Mouse (Mus musculus) CH12.LX (cell line): ENCODE data around the gene Pafah1b2. TPM values are rescaled to one million over a fixed set of nuclear protein-coding genes. Genes with fewer than 3 reads are reported as not detected.

Source experiments
- DNase-seq: peaks from one replicate; pipeline ENCODE4 v3.0.0-alpha.2; 2013; ENCODE audit errors: extremely low read depth
- H3K27ac ChIP-seq: 2 replicates; pipeline ENCODE4 v1.5.1; 2012; ENCODE audit warnings: low read depth, mild to moderate bottlenecking, control low read depth, moderate library complexity; ENCODE audit not compliant: insufficient read depth
- H3K27me3 ChIP-seq: replicated peaks from 2 replicates; pipeline ENCODE3; 2012; ENCODE audit warnings: inconsistent platforms
- H3K36me3 ChIP-seq, 2 experiments: replicated peaks in 1 of 2; 2 replicates each; pipeline versions ENCODE3 to v1.6.1; 2012; ENCODE audit warnings: inconsistent platforms in 1 of 2, low read length in 1 of 2, mild to moderate bottlenecking in 1 of 2, mixed read lengths in 1 of 2, moderate library complexity in 1 of 2; ENCODE audit not compliant: control insufficient read depth in 1 of 2, insufficient read depth in 1 of 2
- H3K4me1 ChIP-seq, 2 experiments: 2 replicates each; pipeline ENCODE4 v1.6.1; 2012; ENCODE audit warnings: inconsistent platforms in 1 of 2, moderate library complexity in 1 of 2; ENCODE audit not compliant: insufficient read depth in 2 of 2, control insufficient read depth in 1 of 2
- H3K4me2 ChIP-seq: 2 replicates; pipeline ENCODE4 v1.6.1; 2012; ENCODE audit warnings: low read depth, mild to moderate bottlenecking, control low read depth; ENCODE audit not compliant: poor library complexity, insufficient read depth, severe bottlenecking
- H3K4me3 ChIP-seq, 3 experiments: fragments of 150-350 bp in 1 of 3; sonication (generic) in 1 of 3; replicated peaks in 1 of 3; 2 replicates each; pipeline versions ENCODE3 to v1.5.1; 2011 to 2012; ENCODE audit warnings: low read depth in 2 of 3, low read length in 2 of 3, mild to moderate bottlenecking in 2 of 3, moderate library complexity in 2 of 3, control low read depth in 1 of 3, improper control_type of control experiment in 1 of 3, inconsistent platforms in 1 of 3, mixed read lengths in 1 of 3; ENCODE audit not compliant: poor library complexity in 1 of 3
- H3K79me2 ChIP-seq: replicated peaks from 2 replicates; pipeline ENCODE4 v1.6.1; 2012; ENCODE audit warnings: mild to moderate bottlenecking, moderate library complexity; ENCODE audit not compliant: control insufficient read depth, poor library complexity, insufficient read depth, severe bottlenecking; ENCODE audit errors: extremely low read depth
- H3K9ac ChIP-seq: 2 replicates; pipeline ENCODE4 v1.6.1; 2012; ENCODE audit warnings: low read depth, mild to moderate bottlenecking, control low read depth, moderate library complexity; ENCODE audit not compliant: insufficient read depth
- H3K9me3 ChIP-seq: replicated peaks from 2 replicates; pipeline ENCODE3; 2012; ENCODE audit warnings: low read length, inconsistent platforms, mixed read lengths
- BHLHE40 ChIP-seq: IDR thresholded peaks from 2 replicates; pipeline ENCODE4 v1.6.1; 2011; ENCODE audit warnings: mild to moderate bottlenecking, low read depth, low read length, improper control_type of control experiment
- CHD1 ChIP-seq: IDR thresholded peaks from 2 replicates; pipeline ENCODE4 v1.6.1; 2012; ENCODE audit warnings: low read depth, low read length, improper control_type of control experiment, inconsistent platforms
- CHD2 ChIP-seq: IDR thresholded peaks from 2 replicates; pipeline ENCODE4 v1.6.1; 2011; ENCODE audit warnings: low read length, improper control_type of control experiment
- CTCF ChIP-seq, 2 experiments: IDR thresholded peaks in 1 of 2; conservative IDR thresholded peaks in 1 of 2; 2 replicates each; pipeline ENCODE4 v1.5.1; 2011 to 2012; ENCODE audit warnings: low read depth in 2 of 2, low read length in 2 of 2, improper control_type of control experiment in 1 of 2, inconsistent platforms in 1 of 2, mild to moderate bottlenecking in 1 of 2, moderate library complexity in 1 of 2
- ELF1 ChIP-seq: IDR thresholded peaks from 2 replicates; pipeline ENCODE4 v1.6.1; 2014; ENCODE audit warnings: low read depth, mild to moderate bottlenecking, inconsistent platforms, low read length, improper control_type of control experiment
- EP300 ChIP-seq: IDR thresholded peaks from 2 replicates; pipeline ENCODE4 v1.6.1; 2011; ENCODE audit warnings: low read length, improper control_type of control experiment
- ETS1 ChIP-seq: conservative IDR thresholded peaks from 2 replicates; pipeline ENCODE4 v1.6.1; 2012; ENCODE audit warnings: low read depth, mild to moderate bottlenecking, inconsistent platforms, low read length, improper control_type of control experiment, moderate library complexity
- IRF4 ChIP-seq: IDR thresholded peaks from 2 replicates; pipeline ENCODE4 v1.6.1; 2014; ENCODE audit warnings: low read depth, mild to moderate bottlenecking, inconsistent platforms, low read length, improper control_type of control experiment
- JUN ChIP-seq: IDR thresholded peaks from 2 replicates; pipeline ENCODE4 v1.6.1; 2011; ENCODE audit warnings: low read depth, mild to moderate bottlenecking, low read length, improper control_type of control experiment, moderate library complexity; ENCODE audit not compliant: insufficient read depth
- KAT2A ChIP-seq: IDR thresholded peaks from 2 replicates; pipeline ENCODE4 v1.6.1; 2012; ENCODE audit warnings: low read length, improper control_type of control experiment, inconsistent platforms; ENCODE audit not compliant: insufficient replicate concordance
- MAZ ChIP-seq: IDR thresholded peaks from 2 replicates; pipeline ENCODE4 v1.6.1; 2012; ENCODE audit warnings: low read depth, mild to moderate bottlenecking, inconsistent platforms, low read length, improper control_type of control experiment, moderate library complexity
- MEF2A ChIP-seq: IDR thresholded peaks from 2 replicates; pipeline ENCODE4 v1.6.1; 2014; ENCODE audit warnings: low read depth, mild to moderate bottlenecking, inconsistent platforms, low read length, improper control_type of control experiment, borderline replicate concordance
- MXI1 ChIP-seq: IDR thresholded peaks from 2 replicates; pipeline ENCODE4 v1.6.1; 2011; ENCODE audit warnings: mild to moderate bottlenecking, low read depth, low read length, improper control_type of control experiment
- MYC ChIP-seq: IDR thresholded peaks from 2 replicates; pipeline ENCODE4 v1.6.1; 2011; ENCODE audit warnings: low read depth, mild to moderate bottlenecking, improper control_type of control experiment, low read length
- PAX5 ChIP-seq: IDR thresholded peaks from 2 replicates; pipeline ENCODE4 v1.6.1; 2012; ENCODE audit warnings: low read length, inconsistent platforms, mixed read lengths
- POLR2A ChIP-seq: IDR thresholded peaks from 2 replicates; pipeline ENCODE4 v1.6.1; 2011; ENCODE audit warnings: low read depth, mild to moderate bottlenecking, improper control_type of control experiment, low read length
- RCOR1 ChIP-seq: conservative IDR thresholded peaks from 2 replicates; pipeline ENCODE4 v1.6.1; 2012; ENCODE audit warnings: low read depth, mild to moderate bottlenecking, inconsistent platforms, low read length, improper control_type of control experiment
- SIN3A ChIP-seq: IDR thresholded peaks from 2 replicates; pipeline ENCODE4 v1.6.1; 2012; ENCODE audit warnings: low read length, improper control_type of control experiment, inconsistent platforms
- SMC3 ChIP-seq: IDR thresholded peaks from 2 replicates; pipeline ENCODE4 v1.6.1; 2011; ENCODE audit warnings: low read depth, low read length, improper control_type of control experiment
- TCF12 ChIP-seq: IDR thresholded peaks from 2 replicates; pipeline ENCODE4 v1.6.1; 2014; ENCODE audit warnings: low read depth, mild to moderate bottlenecking, inconsistent platforms, low read length, improper control_type of control experiment
- UBTF ChIP-seq: IDR thresholded peaks from 2 replicates; pipeline ENCODE4 v1.6.1; 2012; ENCODE audit warnings: low read depth, mild to moderate bottlenecking, inconsistent platforms, low read length, improper control_type of control experiment, moderate library complexity
- USF2 ChIP-seq: conservative IDR thresholded peaks from 2 replicates; pipeline ENCODE4 v1.6.1; 2011; ENCODE audit warnings: low read depth, low read length, improper control_type of control experiment
- ZC3H11A ChIP-seq: IDR thresholded peaks from 2 replicates; pipeline ENCODE4 v1.6.1; 2012; ENCODE audit warnings: low read depth, mild to moderate bottlenecking, inconsistent platforms, low read length, improper control_type of control experiment
- dilution Hi-C: fragments of 300-500 bp; cut with MboI; formaldehyde crosslinking; loops from 2 replicates; pipeline ENCODE4 v1.14.3; 2020; ENCODE audit warnings: low sequenced_read_pairs; ENCODE audit not compliant: extremely low pct_unique_long_range_greater_than_20kb, extremely low pct_ligation_motif_present
- in situ Hi-C: fragments of 300-500 bp; cut with MboI; formaldehyde crosslinking; loops from 3 replicates; pipeline ENCODE4 v1.14.3; 2019; ENCODE audit warnings: low sequenced_read_pairs, low pct_ligation_motif_present, low pct_unique_long_range_greater_than_20kb, mixed read lengths
- polyA plus RNA-seq: library from polyadenylated mRNA; unstranded; fragments of >175 nt; gene quantifications from 2 replicates; pipeline ENCODE4 v1.2.1, GENCODE M21; 2012; ENCODE audit warnings: low read depth; ENCODE audit not compliant: insufficient read length
- total RNA-seq, 2 experiments: library from RNA; depleted of rRNA; stranded (reverse); fragments of 300-350 nt in 1 of 2; fragments of >200 nt in 1 of 2; gene quantifications; 2 replicates each; pipeline ENCODE4 v1.2.3; 2012 to 2014

Pafah1b2 gene
- total and polyA plus RNA-seq, 3 experiments: 94.8 to 122 (median 109) TPM

DNA sequence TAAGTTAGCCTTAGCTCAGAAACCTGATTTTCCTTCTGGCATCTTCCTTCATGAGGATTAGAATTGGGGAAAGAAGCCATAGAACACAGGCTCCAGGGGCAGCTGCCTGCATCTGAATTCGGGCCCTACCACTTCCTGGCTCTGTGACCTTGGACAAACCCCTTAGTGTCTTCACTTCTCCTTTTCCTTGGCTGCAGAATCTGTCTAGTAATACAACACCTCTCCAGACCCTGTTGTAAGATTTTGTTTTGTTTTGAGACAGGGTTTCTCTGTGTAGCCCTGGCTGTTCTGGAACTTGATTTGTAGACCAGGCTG, 2.9 kb downstream of the Pafah1b2 start:
- peak; percentile 89 for DNase-seq
- Histone ChIP-seq H3K36me3 (no peaks in the 10 kb centered on the region), H3K9ac (peak overlapping the region; percentile 50), H3K27me3 (no peaks in the 10 kb centered on the region), H3K9me3 (no peaks in the 10 kb centered on the region), H3K4me1 (peaks cover 19 to 58% of the 10 kb centered on the region in 2 experiments), H3K79me2 (peaks cover 11% of the 10 kb centered on the region), H3K4me2 (peak overlapping the region; percentile 68; the same call in 1 of the 2 replicates), H3K27ac (peak overlapping the region; percentile 54), H3K4me3 (no peak overlapping the region)
- in situ Hi-C loops (no loop called here), dilution Hi-C loops (no loop called here)
- peak; percentile 89 for TF ChIP-seq EP300
- TF ChIP-seq IRF4: peak; percentile 90
- 0 out of 2 replicates have a peak, but pooled peaks have one; percentile 22 for TF ChIP-seq MYC
- no peak; the same call in 1 of the 2 replicates for TF ChIP-seq ETS1
- TF ChIP-seq TCF12: peak; percentile 68; the same call in 1 of the 2 replicates
- TF ChIP-seq USF2: no peak
- no peak for TF ChIP-seq UBTF
- TF ChIP-seq MEF2A: 0 out of 2 replicates have a peak, but pooled peaks have one; percentile 28
- peak; percentile 79 for TF ChIP-seq ELF1
- TF ChIP-seq CHD2: no peak; the same call in 1 of the 2 replicates
- TF ChIP-seq ZC3H11A: no peak
- TF ChIP-seq CTCF (conservative IDR thresholded peaks at IDR 0.05 in 1 of 2, IDR thresholded peaks at IDR 0.05 in 1 of 2; ENCODE audit: low read depth in 2 of 2, low read length in 2 of 2): no peak
- no peak for TF ChIP-seq PAX5
- no peak for TF ChIP-seq KAT2A
- TF ChIP-seq CHD1: no peak
- no peak for TF ChIP-seq JUN
- TF ChIP-seq SMC3: no peak
- TF ChIP-seq RCOR1: no peak
- TF ChIP-seq SIN3A: peak; percentile 40; the same call in 1 of the 2 replicates
- TF ChIP-seq MAZ: no peak
- TF ChIP-seq POLR2A: peak; percentile 59
- no peak for TF ChIP-seq MXI1
- peak; percentile 45 for TF ChIP-seq BHLHE40
